Mouse (Mus musculus) MEL (cell line): Measurements from ENCODE around the gene Zic5.

ENCODE experiments used
- CTCF ChIP-seq, 3 experiments: IDR thresholded peaks in 2 of 3; conservative IDR thresholded peaks in 1 of 3; 2 replicates each; pipeline ENCODE4 v1.5.1; 2011 to 2012; ENCODE audit warnings: low read length in 3 of 3, low read depth in 2 of 3, mild to moderate bottlenecking in 2 of 3, improper control_type of control experiment in 1 of 3, inconsistent platforms in 1 of 3, mixed read lengths in 1 of 3, moderate library complexity in 1 of 3; ENCODE audit not compliant: control insufficient read depth in 1 of 3, insufficient read depth in 1 of 3, poor library complexity in 1 of 3, severe bottlenecking in 1 of 3
- RAD21 ChIP-seq: IDR thresholded peaks from 2 replicates; pipeline ENCODE4 v1.6.1; 2011; ENCODE audit warnings: mild to moderate bottlenecking, low read depth, low read length, improper control_type of control experiment
- RCOR1 ChIP-seq: IDR thresholded peaks from 2 replicates; pipeline ENCODE4 v1.6.1; 2012; ENCODE audit warnings: low read depth, mild to moderate bottlenecking, inconsistent platforms, low read length, improper control_type of control experiment
- TAL1 ChIP-seq: IDR thresholded peaks from 2 replicates; pipeline ENCODE4 v1.6.1; 2012; ENCODE audit warnings: mild to moderate bottlenecking, inconsistent platforms, low read length, moderate library complexity, mixed read lengths
- USF1 ChIP-seq: IDR thresholded peaks from 2 replicates; pipeline ENCODE4 v1.6.1; 2014; ENCODE audit warnings: low read depth, mild to moderate bottlenecking, inconsistent platforms, low read length, improper control_type of control experiment, moderate library complexity
- ZMIZ1 ChIP-seq: IDR thresholded peaks from 2 replicates; pipeline ENCODE4 v1.6.1; 2012; ENCODE audit warnings: low read depth, mild to moderate bottlenecking, inconsistent platforms, low read length, improper control_type of control experiment, moderate library complexity
- ZNF384 ChIP-seq: IDR thresholded peaks from 2 replicates; pipeline ENCODE4 v1.6.1; 2012; ENCODE audit warnings: low read depth, mild to moderate bottlenecking, inconsistent platforms, low read length, improper control_type of control experiment

GRCm38 (mm10) chr14:122491521-122491920 lies 26.0 kb upstream of the Zic5 start:
- TF ChIP-seq RCOR1, result no peak
- no peak for TF ChIP-seq USF1
- no peak for TF ChIP-seq TAL1
- TF ChIP-seq RAD21, result no peak
- TF ChIP-seq ZMIZ1, result no peak
- TF ChIP-seq CTCF (IDR thresholded peaks at IDR 0.05 in 2 of 3, conservative IDR thresholded peaks at IDR 0.05 in 1 of 3; ENCODE audit: control insufficient read depth in 1 of 3, insufficient read depth in 1 of 3, low read depth in 2 of 3, low read length in 3 of 3, poor library complexity in 1 of 3, severe bottlenecking in 1 of 3), result no peak
- TF ChIP-seq ZNF384, result no peak
